In genomic region chr3:28141716-28142115, GRCm38 (mm10) we compare ENCODE assay signal across 17 mouse cellular contexts.
DNase-seq lines count a peak whose midpoint lies in the region; TF ChIP-seq lines count a peak whose summit lies in the region.
"Had no signal": no experiment of that assay in that cellular context is flagged by ENCODE, and none has a peak within 500 bp of the region (broad histone marks: within the 10 kb centered on the region; RNA-seq: fewer than 3 reads in every experiment).

No protein-coding gene starts in this region.

- H3K36me3 ChIP-seq in heart, embryonic 10.5 days: no peaks in the 10 kb centered on the region; the same call in 1 of the 2 replicates
- H3K36me3 ChIP-seq: embryonic facial prominence, embryonic 13.5 days; forebrain, embryonic 12.5 days; hindbrain, embryonic 12.5 days had no signal

- no peak for TF ChIP-seq CTCF in gastrocnemius, adult 2 months (IDR thresholded peaks at IDR 0.05)

- peak overlapping the region; percentile 49; the same call in 1 of the 2 replicates for H3K27ac ChIP-seq in gastrocnemius, adult 2 months
- H3K27ac ChIP-seq in heart, embryonic 10.5 days: no peak overlapping the region
- 0 out of 2 replicates have a peak overlapping the region, but pooled peaks have one; percentile 15 for H3K27ac ChIP-seq in brown adipose tissue, adult 24 weeks (replicated peaks; ENCODE audit: low read depth, low read length)
- H3K27ac ChIP-seq: embryonic facial prominence, embryonic 13.5 days; forebrain, embryonic 12.5 days; heart, embryonic 13.5 days; hindbrain, embryonic 12.5 days had no signal

- 80% methylated on average over 5 of the region's 5 CpGs for WGBS in heart, embryonic 10.5 days

- DNase-seq in gastrocnemius, adult 2 months: no peak
- no peak for DNase-seq in gastrocnemius, postnatal 36 days
- DNase-seq in heart, adult 9 months (ENCODE audit: low spot score in 2 of 2): peak; percentile 58 to 70
- DNase-seq in heart, embryonic 10.5 days (ENCODE audit: low spot score): no peak
- DNase-seq in lung, postnatal 14 days: peak; percentile 17
- no peak for DNase-seq in Muller cell, postnatal 12 days (ENCODE audit: inconsistent ontology term)
- DNase-seq in right cerebral cortex, adult 2 months (ENCODE audit: low spot score in 2 of 2): no peak
- DNase-seq: adrenal gland, postnatal 14 days; cerebellum, adult 18-20 months; cerebellum, adult 9-11 months; cerebellum, postnatal 36 days had no signal

- H3K9me3 ChIP-seq in heart, embryonic 10.5 days: no peaks in the 10 kb centered on the region
- H3K9me3 ChIP-seq: embryonic facial prominence, embryonic 13.5 days; forebrain, embryonic 12.5 days; hindbrain, embryonic 12.5 days had no signal

- H3K4me1 ChIP-seq in heart, embryonic 10.5 days: no peaks in the 10 kb centered on the region
- no peaks in the 10 kb centered on the region; the same call in 1 of the 2 replicates for H3K4me1 ChIP-seq in brown adipose tissue, adult 24 weeks (ENCODE audit: control insufficient read depth, insufficient read depth, insufficient read length, low read length)
- H3K4me1 ChIP-seq: embryonic facial prominence, embryonic 13.5 days; forebrain, embryonic 12.5 days; heart, embryonic 13.5 days; hindbrain, embryonic 12.5 days had no signal

- no peak overlapping the region for H3K4me3 ChIP-seq in gastrocnemius, adult 2 months
- no peak overlapping the region for H3K4me3 ChIP-seq in heart, embryonic 10.5 days
- no peak overlapping the region for H3K4me3 ChIP-seq in brown adipose tissue, adult 24 weeks (ENCODE audit: insufficient read depth, low read depth, low read length)
- H3K4me3 ChIP-seq: embryonic facial prominence, embryonic 13.5 days; forebrain, embryonic 12.5 days; heart, embryonic 13.5 days; hindbrain, embryonic 12.5 days had no signal

- intact Hi-C loops in gastrocnemius, adult 2 months (cut with DNase I): no loop called here
- intact Hi-C loops in gastrocnemius, postnatal 36 days (cut with DNase I): no loop called here

- H3K27me3 ChIP-seq in heart, embryonic 10.5 days (ENCODE audit: insufficient read depth, poor library complexity, severe bottlenecking): no peaks in the 10 kb centered on the region
- H3K27me3 ChIP-seq: embryonic facial prominence, embryonic 13.5 days; forebrain, embryonic 12.5 days; heart, embryonic 13.5 days; hindbrain, embryonic 12.5 days; Patski had no signal

Comparison
In these comparisons a context has a peak if more than half of its experiments do, and no peak if none do; other contexts are left out.
1. DNase-seq: peak in heart, adult 9 months (2 of 2) and lung, postnatal 14 days (single experiment); none in gastrocnemius, adult 2 months (single experiment), gastrocnemius, postnatal 36 days (0 of 2), heart, embryonic 10.5 days (single experiment), Muller cell, postnatal 12 days (single experiment) and right cerebral cortex, adult 2 months (0 of 2).